Mouse (Mus musculus): ENCODE results near the gene Abcg5. TPM values are rescaled to one million over a fixed set of nuclear protein-coding genes. Genes with fewer than 3 reads are reported as not detected.

The Abcg5 gene
- total RNA-seq, 1 experiment from 2014 or later = 0.12 TPM

DNA sequence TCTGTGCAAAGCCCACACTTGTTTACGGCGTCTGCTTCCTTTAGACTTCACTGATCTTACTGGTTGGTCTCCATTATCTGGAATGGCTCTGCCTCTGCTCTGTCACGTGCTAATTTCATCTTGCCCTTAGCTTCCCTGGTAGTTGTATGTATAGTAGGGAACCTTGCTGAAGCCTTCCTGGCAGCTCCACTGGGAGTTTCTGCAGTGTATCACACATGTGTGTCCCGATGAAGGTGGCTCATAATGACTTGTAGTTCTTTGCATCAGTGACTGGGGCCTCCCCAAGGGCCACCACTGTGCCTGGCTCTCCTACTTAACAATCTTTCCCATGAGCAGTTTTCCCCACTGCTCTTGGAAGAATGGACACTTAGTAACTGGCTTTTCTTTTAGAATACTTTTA lies 74.2 kb downstream of the Abcg5 start:
- DNase-seq = no peak

Other genes with a start within 250 kb of the Abcg5 start
- gene Thada, start 216.8 kb downstream of the Abcg5 start, total RNA-seq (2021) = 22.1 and 24.1 TPM in 2 replicates
- gene Plekhh2, start 171.1 kb downstream of the Abcg5 start, total RNA-seq (2021) = 7.4 TPM in 2 replicates
- 22.4 and 22.6 TPM in 2 replicates for gene Dync2li1, start 56.5 kb downstream of the Abcg5 start, total RNA-seq (2021)
- gene Abcg8, start 6.7 kb downstream of the Abcg5 start, total RNA-seq (2021) = 0.09 and 0.81 TPM in 2 replicates
- gene Lrpprc, start 107.8 kb upstream of the Abcg5 start, total RNA-seq (2021) = 75.1 and 80.6 TPM in 2 replicates

All from adrenal gland, postnatal 25 days (tissue).